Mouse (Mus musculus) urinary bladder, postnatal 4 days (tissue): ENCODE data around the gene Zbtb8a.
"Not testable (repeated sequence)": the region's sequence is repeated elsewhere in the genome, so short reads cannot be mapped to it uniquely, and the experiment has no call there.

Source experiments
- DNase-seq, 2 experiments: peaks; one replicate each; pipeline ENCODE4 v3.0.0; 2021 to 2022; ENCODE audit warnings: low spot score in 2 of 2

The Zbtb8a gene

DNA sequence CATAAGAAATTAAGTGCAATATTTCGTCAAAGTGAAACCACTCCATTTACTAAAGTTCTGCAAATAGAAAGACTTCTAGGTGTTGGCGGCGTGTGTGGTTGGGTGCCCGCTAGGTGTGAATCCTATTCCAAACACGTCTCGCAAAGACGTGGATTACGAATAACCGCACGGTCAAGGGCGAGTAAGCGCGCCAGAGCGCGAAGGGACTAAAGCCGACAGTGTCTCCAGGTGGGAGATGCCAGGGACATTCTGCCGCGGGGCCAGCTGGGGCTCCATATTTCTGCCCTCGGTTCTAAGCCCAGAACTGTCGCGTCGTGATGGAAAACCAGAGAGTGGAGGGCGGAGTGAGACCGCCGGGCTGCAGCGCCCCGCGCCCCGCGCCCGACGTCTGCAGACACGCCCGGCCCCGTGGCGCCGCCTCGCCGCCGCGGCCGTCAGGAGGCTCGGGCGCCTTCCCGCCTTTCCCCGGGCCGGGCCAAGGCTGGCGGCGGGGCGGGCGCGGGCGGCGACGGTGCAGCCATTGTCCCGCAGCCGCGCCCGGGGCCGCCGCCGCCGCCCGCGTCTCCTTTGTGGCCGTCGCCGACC lies 863 bp downstream of the Zbtb8a start:
- DNase-seq, result peak in 1 of 2 experiments; percentile 45

DNA sequence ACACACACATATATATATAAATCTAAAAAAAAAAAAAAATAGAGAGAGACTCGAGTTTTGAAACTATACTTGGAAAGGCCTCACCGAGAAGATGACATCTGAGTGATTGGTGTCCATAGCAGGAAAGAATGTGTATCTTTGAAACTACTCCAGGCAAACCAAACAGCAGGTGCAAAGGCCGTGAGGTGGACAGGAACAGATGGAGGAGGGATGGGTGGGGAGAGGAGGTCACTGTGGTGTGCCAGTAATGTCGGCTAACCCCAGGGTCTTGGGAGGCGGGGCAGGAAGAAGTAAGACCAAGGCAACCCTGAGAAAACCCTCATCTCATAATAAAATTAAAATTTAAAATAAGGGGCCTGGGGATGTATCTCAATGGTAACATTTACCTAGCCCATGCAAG lies 2.1 kb downstream of the Zbtb8a start:
- no peak for DNase-seq

DNA sequence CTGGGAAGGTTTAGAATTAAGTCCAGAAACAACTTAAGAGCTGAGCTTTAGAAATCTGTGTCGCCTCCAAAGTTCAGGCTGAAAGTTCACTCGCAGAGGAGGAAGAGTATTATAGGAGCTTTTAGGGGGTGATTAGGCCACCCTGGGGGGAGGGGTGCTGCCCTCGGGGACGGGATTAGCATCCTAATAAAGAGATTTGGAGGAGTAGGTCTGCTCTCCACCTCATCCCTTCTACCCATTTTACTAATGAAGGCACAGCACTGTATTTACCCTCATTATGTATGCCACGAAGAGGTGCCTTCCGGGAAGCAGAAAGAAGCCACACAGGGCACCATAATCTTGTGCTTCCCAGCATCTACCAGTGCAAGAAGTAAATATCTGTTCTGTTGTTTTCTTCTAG lies 2.9 kb downstream of the Zbtb8a start:
- DNase-seq, result no peak

DNA sequence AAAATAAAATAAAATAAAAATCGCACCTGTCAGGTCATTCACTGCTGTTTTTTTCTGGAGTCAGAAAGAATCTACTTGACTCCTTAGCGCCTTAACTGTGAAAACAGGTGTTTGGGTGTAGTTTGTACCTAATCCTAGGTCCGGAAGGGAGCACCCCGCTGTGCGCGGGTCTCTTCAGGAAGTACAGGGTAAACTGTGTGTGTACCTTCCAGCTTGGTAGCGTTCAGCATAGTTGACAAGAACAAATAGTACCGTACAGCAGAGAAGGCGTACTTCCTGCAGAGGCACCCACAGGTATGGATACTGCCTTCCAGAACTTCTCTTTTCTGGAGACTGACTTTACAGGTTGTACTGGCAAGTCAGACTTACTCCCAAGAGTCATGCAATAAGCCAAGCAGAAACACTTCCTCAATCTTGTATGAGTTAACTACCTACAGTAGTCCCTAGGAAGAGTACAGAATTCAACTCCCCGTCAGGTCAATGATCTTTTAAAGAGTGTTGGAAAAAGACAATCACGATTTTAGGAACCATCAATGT lies 3.6 kb downstream of the Zbtb8a start:
- no peak for DNase-seq

DNA sequence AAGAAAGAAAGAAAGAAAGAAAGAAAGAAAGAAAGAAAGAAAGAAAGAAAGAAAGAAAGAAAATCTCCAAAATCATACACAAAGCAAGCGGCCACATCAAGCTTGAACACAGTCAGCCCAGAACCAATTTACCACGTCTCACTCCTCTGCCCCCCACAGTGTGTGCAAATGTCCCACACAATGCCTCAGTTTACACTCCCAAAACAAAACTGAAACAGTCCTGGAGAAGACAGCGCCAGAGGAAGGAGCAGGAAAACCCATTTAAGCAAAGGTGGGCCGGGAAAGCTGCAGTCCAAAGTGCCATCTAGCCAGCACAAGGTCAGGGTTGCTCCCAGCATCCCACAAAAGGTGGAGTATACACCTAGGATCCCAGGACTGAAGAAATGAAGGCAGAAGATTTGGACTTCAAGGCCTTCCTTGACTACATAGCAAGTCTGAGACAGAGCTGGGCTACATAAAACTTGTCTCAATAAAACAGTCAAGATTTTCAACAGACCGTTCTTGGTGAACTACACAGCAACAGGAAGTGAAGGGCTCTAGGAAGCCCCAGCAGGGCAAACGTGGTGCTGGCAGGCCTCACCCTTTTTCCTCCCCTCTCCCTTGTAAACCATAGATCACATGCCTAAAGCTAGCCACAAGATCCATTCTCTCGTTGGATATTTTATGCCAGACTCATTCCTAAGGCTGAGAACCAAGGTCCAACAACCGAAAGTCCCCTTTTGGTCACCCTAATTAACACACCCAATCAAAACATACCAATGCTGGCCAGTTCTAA lies 4.5 kb downstream of the Zbtb8a start:
- DNase-seq, result no peak

DNA sequence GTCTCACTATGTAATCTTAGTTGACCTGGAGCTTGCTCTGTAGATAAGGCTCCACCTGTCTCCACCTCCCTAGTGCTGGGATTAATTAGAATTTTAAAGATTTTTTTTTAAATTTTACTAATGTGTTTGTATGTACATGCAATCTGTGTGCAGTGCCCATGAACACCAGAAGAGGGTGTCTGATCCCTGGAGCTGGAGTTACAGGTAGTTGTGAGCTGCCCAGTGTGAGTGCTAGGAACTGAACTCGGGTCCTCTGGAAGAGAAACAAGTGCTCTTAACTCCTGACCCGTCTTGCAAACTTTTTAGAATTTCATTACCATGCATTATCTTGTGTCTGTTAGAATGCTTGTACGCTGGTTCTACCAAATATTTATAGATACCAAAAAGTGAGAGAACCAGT lies 6.5 kb downstream of the Zbtb8a start:
- DNase-seq, result no peak

DNA sequence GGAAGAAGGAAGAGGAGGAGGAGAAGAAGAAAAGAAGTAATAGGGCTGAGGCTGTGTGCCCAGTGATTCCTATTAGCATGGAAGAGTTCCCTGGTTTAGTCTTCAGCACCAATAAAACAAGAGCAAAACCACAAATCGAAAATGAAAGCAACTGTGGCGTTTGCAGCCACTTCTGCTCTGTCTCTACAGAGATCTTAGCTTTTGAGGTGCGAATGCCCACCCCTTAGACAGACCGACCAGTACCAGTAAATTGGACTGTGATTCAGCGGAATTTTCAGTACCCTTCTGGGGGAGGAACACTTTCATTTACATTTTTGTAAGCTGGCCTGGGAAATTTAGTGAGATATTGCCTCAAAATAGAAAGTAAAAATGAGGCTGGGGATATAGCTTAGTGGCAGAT lies 12.7 kb downstream of the Zbtb8a start:
- DNase-seq, result no peak

DNA sequence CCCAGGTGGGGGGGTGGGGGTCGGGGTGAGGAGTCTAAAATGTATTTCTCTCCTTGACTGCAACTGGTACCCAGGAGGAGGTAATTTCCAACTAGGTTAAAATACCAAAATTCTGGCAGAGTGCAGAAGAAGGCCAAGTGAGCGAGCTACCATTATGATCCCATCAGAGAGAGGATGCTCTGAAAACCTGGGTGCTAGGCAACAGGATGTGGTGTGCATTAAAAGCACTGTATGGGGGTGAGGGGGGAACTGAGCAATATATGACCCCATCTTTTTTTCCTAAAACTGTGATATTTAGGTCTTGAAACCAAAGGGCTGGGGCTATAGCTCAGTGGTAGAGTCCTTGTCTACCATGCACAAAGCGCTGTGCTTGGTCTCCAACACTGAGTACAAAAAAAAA lies 13.5 kb downstream of the Zbtb8a start:
- DNase-seq, result no peak

DNA sequence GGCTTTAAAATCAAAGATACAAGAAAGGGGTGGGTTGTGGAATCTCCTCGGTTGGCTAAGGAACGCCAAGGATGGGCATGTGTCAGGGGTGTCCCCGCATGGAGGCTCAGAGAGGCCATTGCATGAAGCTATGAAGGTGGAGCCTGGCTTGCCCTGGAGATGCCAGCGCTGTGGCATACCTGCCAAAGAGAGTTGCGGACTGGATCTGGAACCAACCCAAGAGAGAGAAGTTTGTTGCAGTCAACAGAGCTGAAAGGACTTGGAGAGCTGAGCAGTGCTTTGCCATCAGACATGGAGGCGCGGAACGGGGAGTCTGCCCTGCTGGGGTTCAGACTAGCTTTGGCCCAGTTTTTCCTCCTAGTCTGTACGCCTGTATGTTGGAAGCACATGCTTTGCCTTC lies 14.5 kb downstream of the Zbtb8a start:
- no peak for DNase-seq

DNA sequence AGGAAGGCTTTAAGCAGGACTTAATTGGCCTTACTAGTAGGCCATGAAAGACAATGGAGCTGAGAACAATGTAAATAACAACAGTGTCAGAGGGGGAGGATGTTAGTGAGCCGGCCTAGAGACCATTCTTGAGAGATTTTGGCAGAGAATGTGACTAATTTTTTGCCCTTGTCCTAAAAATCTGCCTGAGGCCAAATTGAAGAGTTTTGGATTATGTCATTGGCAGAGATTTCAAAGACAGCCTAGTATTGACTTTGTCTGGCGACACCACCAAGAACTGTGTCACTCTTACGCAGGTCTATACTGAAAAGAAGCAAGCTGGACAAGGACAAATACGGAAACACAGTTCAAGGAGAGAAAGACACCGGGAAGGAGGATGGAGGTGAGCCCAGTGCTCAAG lies 15.1 kb downstream of the Zbtb8a start:
- DNase-seq, result no peak

DNA sequence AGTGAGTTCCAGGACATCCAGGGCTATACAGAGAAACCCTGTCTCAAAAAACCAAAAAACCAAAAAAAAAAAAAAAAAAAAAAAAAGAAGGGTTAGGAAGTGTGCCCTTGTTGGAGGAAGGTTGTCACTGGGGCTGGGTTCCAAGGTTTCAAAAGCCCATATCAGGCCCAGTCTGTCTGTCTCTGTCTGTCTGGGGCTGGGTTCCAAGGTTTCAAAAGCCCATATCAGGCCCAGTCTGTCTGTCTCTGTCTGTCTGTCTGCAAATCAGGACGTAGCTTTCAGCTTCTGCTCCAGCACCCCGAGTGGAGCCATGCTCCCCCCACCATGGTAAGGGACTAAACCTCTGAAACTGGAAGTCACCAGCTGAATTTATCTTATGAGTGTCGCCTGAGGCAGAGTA lies 15.7 kb downstream of the Zbtb8a start:
- not testable (repeated sequence) for DNase-seq

DNA sequence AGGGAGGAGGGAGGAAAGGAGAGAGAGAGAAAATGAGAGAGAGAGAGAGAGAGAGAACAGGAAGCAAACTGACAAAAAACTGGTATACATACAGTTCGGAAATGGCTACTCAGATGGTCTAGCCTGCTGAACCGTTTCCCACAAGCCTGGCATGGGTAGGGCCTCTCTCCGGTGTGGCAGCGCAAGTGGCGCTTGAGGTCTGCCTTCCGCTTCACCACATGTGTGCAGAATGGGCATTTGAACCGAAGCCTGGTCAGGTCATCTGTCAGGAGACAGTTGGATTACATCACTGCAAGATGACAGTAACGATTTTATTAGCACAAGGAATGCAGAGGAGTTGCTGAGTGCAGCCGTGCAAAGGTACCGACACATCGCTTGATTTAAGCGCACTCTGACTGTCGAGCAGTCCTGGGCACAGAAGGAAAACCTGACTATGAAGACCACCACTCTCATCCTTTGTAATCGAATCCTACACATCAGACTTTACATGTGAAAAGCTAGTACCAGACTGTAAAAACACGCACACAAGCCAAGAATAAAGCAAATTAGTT lies 20.2 kb downstream of the Zbtb8a start:
- DNase-seq, result no peak

DNA sequence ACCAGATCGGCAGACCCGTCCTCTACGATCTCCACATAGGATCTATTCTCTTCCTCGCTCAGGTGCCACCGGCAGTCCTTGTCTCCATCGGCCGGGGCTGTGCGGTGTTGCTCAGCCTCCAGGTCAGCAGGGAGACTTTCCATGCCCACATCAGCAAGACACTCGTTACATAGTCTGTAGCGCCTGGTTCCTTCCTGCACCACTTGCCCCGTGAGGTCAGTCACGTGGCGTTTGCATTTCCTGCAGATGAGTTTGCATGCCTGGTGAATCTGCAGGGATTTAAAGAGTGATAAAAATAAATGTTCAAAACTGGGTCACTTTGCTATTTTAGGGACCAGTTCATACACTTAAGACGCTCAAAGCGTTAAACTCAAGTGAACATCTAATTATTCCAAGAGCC lies 23.7 kb downstream of the Zbtb8a start:
- no peak for DNase-seq

DNA sequence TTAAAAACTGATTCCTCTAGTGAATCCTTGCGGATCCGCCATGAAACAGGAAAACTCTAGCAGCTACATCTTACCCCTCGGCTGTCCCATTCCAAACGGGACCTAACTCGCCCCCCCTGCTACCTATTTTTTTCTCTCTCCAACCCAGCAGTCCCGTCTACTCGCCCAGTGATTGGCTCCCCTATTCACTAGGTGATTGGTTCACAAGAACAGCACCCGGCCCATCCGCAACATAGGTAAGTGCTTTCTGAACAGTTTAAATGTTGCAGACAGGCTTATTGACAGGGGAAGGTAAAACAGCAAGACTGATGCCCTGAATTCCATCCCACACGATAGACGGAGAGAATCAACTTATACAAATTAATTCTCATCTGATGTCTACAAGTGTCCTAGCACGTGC lies 24.7 kb downstream of the Zbtb8a start:
- no peak for DNase-seq

DNA sequence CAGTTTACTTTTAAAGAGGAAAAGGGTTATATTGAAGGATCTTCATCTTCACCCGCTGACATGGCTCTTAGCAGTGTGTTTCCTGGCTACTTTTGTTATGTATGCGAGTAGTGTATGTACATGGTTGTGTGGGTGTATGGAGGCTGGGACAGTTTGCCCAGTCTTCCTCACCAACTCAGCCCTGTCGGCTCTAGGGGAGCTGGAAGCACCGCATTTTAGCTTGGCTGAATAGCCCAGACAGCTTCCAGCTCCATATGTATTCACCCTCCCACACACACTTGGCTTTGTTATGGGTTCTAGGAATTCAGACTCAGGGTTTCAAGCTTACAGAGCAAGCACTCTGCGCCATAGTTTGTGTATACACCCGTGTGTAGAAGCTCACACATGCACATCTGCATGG lies 26.8 kb downstream of the Zbtb8a start:
- DNase-seq, result no peak

DNA sequence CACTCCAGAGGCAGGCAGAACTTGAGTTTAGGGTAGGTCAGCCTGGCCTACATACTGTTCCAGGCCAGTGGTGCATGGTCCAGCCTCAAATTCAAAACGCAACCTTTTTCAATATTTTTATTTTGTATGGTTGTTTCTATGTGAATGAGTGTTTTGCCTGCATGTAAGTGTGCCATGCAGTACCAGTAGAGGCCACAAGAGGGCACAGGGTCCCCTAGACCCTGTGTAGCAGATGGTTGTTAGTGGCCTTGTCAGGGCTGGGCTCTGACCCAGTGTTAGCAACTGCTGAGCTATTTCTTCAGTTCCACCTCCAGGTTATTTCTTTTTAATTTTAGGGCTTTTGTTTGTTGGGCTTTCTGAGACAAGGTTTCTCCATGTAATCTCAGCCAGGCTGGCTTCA lies 27.3 kb downstream of the Zbtb8a start:
- DNase-seq, result peak; percentile 57 to 84

DNA sequence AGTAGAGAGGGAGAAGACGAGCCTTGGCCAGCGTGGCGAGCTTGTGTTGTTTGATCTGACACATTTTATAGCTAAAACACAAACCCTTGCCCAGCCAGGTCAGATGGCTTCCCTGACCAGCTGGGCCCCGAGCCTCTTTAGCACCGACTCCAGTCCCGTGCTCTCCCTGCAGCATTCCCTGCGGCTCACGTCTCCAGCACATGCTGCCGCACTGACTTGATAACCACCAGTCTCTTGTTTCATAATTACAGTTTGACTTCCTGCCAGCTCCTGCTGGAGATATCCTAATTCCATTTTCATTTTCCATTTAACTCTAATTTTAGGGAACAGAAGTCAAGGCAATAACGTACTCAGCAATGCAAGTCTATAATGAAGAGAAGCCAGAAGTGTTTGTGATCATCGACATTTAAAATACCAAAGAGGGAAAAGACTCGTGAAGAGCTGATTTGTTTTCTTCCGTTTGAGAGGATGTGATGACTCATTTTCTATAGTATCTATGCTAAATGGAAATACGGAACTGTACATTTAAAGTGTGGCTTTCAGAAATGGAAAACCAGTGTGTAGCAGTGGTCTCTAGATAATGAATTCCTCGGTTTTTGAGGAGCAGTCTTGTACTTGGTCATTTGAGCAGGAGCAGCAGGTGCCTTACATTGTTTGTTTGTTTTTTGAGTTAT lies 31.3 kb downstream of the Zbtb8a start:
- DNase-seq, result no peak

DNA sequence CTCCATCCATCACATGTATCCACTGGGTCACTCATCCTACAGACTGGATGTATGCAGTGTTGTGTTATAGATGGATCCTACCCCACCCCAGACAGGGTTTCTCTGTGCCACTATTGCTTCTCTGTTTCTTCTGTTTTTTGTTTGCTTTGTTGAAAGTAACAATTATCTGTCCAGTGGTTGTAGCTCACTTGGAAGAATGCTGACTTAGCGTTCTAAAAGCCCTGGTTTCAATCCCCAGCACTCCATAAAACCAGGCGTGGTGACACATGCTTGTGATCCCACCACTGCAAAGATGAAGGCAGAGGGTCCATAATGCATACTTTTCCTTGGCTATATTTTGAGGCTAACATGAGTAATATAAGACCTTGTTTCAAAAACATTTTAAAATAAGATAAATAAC lies 35.2 kb downstream of the Zbtb8a start:
- DNase-seq, result no peak

DNA sequence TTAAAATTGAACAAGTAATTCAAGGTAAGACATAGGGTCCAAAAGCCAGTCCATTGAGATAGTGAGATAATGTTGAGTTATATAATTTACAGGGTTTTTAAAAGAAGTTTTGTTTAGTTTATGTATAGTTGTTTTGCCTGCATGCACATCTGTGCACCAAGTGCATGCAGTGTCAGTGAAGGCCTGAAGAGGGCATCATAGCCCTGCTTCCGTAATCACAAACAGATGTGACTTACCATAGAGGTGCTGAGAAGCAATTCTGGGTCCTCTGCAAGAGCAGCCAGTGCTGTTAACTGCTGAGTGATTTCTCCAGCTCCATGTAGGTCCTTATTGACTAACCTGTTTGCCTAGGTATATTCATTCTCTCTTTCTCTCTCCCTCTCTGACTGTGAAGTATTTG lies 36.0 kb downstream of the Zbtb8a start:
- DNase-seq, result no peak

DNA sequence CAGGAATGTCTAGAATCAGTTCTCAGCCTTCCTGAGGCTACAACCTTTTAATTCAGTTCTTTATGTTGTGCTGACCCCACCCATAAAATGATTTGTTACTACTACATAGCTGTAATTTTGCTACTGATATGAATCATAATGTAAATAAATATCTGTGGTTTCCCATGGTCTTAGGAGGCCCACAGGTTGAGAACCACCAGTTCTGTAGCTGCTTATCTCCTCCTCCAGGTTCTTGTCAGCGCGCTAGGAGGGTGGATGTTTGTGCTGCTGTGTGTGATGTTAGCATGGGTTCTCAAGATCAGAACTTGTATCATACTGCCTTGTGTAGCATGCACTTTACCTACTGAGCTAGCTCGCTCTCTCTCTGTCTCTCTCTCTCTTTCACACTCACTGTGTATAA lies 38.2 kb downstream of the Zbtb8a start:
- no peak for DNase-seq

DNA sequence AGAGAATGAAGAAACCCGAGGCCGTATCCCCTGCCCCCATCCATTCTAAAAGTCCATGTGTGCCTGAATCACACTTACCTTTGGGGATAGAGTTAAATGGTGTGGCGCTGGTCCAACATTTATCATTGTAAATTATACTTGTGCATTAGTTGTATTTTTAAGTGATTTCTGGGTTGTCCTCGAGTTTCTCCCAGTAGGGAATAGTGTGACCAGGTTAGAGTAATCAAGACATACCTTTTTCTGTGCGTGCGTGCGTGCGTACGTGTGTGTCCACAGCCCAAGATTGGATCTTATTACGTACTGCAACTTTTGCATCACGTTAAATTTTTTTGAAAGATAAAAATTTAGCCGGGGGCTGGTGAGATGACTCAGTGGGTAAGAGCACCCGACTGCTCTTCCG lies 41.6 kb downstream of the Zbtb8a start:
- no peak for DNase-seq

DNA sequence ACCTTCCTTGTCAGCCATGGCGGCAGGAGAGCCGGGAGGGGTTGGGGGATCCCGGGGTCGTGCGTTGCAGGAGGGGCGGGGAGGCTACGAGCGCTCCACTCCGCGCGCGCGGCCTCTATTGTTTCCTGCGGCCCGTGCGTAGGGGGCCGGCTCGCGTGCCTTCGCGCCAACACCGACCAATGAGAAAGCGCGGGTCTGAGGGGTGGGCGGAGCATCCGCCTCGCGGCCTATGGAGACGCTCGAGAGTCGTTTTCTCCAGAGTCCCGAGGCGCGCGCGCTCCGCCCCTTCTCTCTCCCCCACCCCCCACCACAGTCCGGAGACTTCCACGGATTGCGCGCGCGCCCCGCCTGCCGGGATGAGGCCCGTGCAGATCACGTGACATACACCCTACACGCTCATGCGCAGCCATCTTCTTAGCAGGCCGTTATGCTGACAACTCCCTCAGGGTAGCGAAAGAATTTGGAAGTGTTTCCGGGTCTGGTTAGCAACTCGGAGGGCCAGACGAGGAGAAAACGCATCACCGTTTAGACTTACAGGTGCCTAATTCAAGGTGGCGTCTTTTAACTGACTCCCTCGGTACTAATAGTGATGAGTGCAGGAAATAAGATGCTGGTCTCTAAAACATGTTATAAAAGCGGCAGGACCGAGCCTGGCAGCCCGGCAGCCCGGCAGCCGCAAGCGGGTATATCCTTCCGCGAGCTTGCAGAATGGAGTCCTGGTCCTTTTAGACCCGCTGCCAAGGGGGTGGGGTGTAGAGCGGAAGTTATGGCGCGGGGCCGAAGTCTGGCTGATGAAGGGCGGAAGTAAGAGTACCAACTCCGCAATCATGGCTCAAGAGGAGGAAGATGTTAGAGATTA lies 42.5 kb downstream of the Zbtb8a start, which contains the start of the genes Rbbp4 and Zbtb8os:
Gene Rbbp4, minus strand, starts transcription at position 155 of the 859 bp plus-strand sequence.
Gene Zbtb8os, plus strand, starts transcription at position 480 of the 859 bp plus-strand sequence.
- DNase-seq, result peak; percentile 96 to 98
